Mouse (Mus musculus) thymus, postnatal 4 days (tissue): Measurements from ENCODE around the gene Exosc1.

Experiments
- DNase-seq: peaks from one replicate; pipeline ENCODE4 v3.0.0; 2021

Exosc1 gene

GRCm38 (mm10) chr19:41913774-41914591, 19.2 kb downstream of the Exosc1 start:
- DNase-seq, result no peak

DNA sequence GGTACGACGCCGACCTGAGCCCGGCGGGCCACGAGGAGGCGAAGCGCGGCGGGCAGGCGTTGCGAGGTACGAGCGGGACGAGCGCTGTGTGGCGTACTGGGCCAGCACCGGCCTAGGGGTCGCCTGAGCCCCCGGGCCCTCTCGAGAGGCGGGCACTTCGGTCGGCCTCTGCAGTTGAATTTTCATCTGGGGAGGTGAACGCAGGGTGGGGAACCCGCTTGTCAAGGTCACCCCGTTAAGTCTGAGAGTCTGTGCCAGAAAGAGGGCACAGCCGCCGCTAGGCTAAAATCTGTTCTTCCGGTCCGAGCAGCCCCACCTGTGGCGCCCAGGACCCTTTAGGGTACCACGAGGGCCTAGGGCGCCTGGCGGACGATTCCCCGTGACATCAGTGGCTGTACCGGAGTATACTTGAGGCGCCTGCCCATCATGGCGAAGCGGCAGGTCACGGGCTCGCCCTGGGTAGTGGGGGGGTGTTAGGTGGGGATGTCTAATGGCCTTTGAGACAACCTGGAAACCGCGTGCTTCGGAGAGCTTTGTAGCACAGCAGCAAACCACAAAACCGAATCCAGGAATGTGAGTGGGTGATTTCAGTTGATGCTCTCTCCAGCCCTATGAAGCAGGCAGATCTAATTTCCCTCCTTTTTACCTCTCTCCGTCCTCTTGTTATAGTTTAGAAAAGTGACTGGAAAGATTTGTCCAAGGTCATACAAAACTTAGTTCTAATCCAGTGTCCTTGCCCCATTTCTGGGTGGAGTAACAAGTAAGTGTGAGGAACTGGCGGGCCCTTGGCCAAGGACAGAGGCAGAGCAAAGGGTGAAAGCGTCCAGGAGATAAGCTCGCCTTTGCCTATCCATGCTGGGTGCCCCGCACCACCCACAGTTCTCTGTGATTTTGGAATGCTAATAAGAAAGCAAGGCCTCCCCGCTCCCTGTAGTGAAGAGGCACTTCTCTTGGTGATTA, 20.8 kb downstream of the Exosc1 start:
- peak; percentile 59 for DNase-seq

DNA sequence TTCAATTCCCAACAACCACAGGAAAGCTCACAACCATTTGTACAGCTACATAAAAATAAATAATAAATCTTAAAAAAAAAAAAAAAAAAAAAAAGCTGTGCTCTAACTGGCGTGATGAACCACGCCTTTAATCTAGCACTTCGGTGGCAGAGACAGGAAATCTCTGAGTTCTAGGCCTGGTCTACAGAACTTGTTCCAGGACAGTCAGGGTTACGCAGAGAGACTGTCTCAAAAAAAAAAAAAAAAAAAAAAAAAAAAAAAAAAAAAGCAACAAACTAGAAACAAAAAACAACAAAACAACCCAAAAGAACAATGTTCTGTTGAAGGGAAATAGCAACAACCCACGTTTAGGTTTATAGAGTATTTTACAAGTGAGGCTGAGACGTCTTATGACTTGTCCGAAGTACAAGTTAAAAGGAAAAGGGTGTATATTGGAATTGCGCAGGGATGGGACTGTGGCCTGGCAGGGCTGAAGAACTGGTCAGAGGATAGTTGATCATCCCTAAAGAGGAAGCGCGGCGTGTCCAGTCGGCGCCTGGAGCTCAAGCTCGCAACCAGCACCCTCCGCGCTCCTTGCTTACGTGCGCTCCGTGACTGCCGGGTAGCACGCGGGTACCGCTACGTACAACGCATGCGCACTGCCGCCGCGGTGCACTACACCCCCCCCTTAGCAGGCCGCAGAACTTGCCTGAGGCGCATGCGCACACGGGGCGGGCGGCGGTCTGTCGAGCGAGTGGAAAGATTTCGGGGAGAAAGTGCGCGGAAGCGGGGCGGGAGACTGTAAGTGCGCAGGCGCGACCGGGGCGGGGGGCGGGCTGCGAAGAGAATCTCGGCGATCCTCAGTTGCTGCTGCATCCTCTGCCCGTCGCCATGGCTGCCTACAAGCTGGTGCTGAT, 21.8 kb downstream of the Exosc1 start, which contains the start of gene Pgam1:
TSS of gene Pgam1 (plus strand) at position 746 of the 896 bp plus-strand sequence.
- DNase-seq, result peak; percentile 99

DNA sequence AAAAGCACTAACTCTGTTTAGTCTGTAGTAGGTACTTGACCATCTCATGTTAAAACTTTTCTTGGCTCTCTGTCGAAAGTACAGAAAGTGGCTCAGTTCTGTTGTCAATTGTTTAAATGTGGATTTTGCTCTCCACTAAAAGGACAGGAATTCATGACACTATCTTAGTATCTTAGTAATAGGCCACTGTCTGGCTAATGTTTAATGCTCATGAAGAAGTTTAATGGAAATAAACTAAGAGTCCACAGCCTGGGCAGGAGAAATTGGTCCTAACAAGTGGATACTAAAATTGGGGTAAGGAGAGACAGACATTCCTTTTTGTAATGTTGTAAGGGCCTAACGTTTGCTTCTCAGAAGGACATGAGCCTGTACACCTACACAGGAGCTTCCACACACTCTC, 22.8 kb downstream of the Exosc1 start:
- DNase-seq, result no peak

GRCm38 (mm10) chr19:41908736-41909135, 24.5 kb downstream of the Exosc1 start:
- DNase-seq, result no peak

DNA sequence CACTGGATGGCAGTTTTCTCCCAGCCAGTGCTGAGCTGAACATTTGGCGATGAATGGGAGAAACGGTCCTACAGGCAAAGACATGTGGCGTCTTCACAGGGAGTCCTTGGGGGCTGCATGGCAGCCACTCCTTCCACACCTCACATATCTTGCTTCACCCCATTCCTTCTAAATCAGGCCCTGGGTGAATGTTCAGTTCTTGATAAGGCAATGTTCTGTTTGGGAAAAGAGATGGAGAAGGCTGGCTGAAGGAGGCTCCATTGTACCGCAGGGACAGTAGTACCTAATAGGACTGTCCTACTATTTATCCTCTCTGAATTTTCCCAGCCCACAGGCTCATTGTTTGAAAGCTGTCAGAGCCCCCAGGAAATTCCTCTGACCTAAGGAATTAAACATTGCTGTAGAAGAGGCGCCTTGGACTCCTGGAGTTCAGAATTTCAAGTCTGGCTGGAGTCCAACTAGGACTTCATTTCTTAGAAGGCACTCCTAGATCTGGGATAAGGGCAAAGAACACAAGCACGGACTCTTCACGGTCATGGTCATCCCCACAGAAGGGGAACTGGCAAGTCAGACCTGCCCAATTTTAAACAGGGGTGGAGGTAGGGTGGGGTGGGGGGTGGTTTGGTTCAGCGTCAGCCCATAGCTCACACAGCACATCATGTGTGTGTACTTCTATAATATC, 26.0 kb downstream of the Exosc1 start:
- no peak for DNase-seq

DNA sequence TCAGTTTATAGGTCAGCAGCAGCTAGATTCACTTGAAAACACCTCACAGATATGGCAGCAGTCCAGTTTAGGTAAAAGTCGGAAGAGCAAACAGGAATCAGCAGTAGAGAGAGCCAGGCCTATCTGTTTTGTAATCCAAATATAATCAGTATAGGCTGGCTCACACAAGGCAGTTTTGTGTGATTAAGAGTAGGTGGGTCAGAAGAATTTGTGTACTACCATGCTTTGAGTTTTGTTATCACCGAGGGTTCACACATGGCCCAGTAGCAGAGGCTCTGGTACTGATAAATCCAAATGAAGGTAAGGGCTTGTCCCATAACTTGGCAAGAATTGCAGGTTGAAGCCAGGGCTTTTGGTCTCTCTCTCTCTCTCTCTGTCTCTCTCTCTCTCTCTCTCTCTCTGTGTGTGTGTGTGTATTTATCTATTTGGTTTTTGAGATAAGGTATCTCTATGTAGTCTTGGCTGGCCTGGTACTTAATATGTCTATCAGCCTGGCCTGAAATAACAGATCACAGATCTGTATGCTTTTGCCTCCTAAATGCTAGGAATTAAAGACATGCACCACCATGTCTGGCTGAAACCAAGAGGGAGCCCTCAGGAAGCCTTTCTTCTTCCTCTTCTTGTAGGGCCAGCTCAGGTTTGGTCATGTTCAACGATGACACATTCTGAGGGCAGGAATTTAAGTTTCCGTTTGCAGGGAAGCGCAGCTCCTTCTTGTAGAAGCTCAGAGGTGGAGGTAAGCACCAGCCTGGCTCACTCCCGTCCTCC, 26.7 kb downstream of the Exosc1 start:
- DNase-seq, result no peak

GRCm38 (mm10) chr19:41905246-41905645, 28.0 kb downstream of the Exosc1 start:
- no peak for DNase-seq

DNA sequence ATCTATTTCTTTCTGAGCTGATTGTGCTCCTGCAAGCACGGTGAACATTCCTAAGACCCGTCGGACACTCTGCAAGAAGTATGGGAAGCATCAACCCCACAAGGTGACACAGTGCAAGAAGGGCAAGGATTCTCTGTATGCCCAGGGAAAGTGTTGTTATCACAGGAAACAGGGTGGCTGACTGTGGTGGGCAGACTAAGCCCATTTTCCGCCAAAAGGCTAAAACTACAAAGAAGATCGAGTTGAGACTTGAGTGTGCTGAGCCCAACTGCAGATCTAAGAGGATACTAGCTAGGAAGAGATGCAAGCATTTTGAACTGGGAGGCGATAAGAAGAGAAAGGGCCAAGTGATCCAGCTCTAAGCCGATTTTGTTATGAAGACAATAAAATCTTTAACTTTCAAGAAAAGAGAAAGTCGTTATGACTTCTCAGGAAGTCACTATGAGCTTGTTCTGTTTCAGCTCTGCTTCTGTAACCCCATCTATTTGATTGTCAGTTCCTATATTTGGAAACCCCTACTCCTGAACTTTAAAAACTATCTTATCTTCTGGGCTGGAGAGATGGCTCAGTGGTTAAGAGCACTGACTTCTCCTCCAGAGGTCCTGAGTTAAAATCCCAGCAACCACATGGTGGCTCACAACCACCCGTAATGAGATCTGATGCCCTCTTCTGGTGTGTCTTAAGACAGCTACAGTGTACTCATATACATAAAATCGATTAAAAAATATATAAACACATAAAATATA, 30.2 kb downstream of the Exosc1 start:
- no peak for DNase-seq

DNA sequence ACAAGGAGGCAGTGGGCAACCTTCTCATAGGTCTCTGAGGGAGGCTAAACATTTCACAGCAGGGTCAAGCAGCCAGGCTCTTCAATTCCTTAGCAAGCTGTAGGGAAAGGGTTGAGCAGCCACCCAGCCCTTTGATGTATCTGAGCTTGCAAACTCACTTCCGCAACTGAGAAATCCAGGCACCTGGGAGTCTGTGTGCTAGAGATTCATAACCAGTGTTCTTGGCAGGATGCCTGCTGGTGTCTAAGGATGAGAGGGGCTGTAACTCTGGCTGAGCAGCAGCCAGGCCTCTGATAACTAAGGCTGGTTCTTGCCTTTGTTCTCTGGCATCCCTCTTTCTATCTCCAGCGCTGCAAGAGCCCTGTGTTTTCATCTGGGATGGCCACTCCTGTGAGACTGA, 31.5 kb downstream of the Exosc1 start:
- peak; percentile 61 for DNase-seq

GRCm38 (mm10) chr19:41900495-41901090, 32.6 kb downstream of the Exosc1 start:
- no peak for DNase-seq

DNA sequence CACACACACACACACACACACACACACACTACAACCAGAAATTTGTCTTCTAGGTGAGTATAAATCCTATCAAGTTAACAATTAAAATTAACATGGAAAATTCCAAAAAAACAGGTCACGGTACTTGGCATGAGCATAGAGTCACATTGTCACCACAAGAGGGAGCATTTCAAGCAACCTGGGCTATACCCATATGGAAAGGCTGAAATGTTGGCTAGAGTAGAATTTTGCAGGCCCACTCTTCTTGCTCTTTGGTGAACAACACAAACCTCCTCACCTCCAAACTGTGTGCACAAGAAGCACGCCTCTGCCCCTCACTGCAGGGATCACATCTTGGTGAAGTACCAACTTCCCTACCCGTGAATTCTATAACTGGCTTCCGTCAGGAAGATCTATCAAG, 34.4 kb downstream of the Exosc1 start:
- peak; percentile 34 for DNase-seq

GRCm38 (mm10) chr19:41896319-41896711, 36.9 kb downstream of the Exosc1 start:
- no peak for DNase-seq

GRCm38 (mm10) chr19:41895460-41896318, 37.5 kb downstream of the Exosc1 start, which contains the start of gene Rrp12:
Rrp12 (minus strand) TSS chr19:41896173.
- peak; percentile 73 for DNase-seq

DNA sequence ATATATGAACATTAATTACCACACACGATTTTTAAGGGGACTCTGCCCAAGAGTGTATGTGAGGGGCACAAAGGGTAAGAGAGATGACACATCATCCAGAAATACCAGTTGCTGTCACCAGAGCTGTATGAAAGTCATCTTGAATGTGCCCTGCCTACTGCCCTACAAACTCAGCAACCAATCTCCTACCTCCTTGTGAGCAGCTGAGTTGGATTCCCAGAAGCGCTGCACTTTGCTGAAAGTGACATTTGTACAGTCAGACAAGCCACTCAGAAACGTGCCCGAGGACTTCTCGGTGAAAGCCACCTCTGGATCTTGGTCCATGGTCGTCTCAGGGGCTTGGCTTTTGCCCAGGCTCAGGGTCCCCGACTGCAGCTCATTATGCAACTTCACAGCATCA, 38.3 kb downstream of the Exosc1 start:
- DNase-seq, result no peak

GRCm38 (mm10) chr19:41888191-41888590, 45.0 kb downstream of the Exosc1 start:
- no peak for DNase-seq

DNA sequence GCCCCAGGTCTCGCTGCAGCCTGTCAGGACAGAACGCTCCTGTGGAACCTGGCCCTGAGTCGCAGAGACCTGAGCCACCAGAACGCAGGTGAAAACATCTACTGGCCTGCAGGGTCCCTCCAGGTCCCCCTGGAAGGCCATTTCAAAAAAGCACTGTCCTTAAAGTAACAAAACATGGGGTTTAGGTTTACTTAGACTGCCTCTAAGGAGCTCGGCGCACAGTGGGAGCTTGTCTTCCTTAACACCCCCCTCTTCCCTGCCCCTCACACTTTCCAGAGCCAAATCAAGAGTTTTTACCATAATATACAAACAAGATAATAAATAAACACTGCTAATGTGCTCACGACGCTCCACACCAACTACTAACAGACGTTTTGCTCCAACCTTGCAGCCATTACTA, 49.3 kb downstream of the Exosc1 start:
- no peak for DNase-seq

DNA sequence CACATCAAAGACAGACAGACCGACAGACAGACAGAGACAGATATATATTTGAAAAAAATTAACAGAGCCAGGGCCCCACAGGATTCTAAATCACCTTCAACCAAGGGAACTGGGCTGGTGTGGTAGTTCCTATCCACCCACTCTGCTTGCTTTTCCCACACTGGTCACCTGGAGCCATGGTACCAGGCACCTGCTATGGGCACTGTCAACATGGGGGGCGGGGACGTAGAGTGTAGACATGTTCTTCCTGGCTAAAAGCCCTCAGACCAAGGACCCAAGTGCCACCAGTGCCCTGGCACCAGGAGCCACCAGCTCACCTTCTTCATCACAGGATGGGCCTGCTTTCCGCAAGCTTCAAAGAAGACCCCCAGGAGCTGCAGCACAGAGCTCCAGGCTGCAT, 51.4 kb downstream of the Exosc1 start:
- no peak for DNase-seq

DNA sequence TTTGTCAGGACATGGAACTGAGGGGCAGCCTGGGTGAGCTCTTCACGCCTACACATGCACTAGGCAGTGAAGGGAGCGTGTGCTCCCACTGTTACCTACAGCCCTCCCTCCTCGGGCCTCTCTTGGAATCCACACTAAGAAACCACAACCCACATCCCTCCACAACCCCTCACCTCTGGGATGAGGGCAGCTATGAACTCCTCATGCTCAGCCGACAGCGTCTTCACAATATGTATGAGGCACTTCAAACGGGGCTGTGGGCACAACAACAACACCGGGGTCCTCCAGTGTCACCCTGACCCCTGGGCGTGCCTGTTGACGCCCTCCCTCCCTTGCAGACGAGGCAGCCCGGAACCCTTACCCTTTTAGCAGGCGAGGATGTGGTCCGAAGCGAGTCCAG, 58.9 kb downstream of the Exosc1 start:
- peak; percentile 62 for DNase-seq
